Mouse (Mus musculus): ENCODE measurements at regions not wholly inside any gene's neighbourhood (a gene's known extent, or its start where the extent isn't known, plus 50 kb on each side); places are given as distances from the start of the nearest gene placed in this dataset.

DNA sequence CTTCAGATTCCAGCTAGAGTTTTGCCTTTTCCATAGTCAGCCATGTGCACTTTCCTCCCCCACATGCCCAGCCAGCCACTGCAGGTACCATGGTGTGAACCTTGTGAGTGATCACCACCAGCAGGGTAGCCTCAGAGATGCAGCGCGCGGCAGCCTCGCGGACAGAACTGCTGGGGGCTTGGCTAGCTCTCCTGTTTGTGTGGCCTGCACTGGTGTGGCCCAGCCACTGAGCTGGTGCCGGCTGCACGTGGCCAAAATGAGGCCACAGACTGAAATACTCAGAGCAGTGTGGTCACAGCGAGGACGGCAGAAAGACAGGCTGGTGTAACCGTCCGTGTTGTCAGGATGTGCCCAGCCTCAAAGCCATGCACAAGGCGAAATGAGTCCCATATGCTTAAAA is 197.4 kb downstream of the Smoc2 start:
- Histone ChIP-seq H3K4me1 (ENCODE audit: control insufficient read depth, insufficient read depth, low read length) (no peaks in the 10 kb centered on the region), H3K4me3 (replicated peaks; ENCODE audit: extremely low read depth, low read depth, low read length) (no peak overlapping the region)
- TF ChIP-seq POLR2A (IDR thresholded peaks at IDR 0.05; ENCODE audit: borderline replicate concordance, extremely low read depth, low read depth, low read length), result no peak
- TF ChIP-seq CTCF (IDR thresholded peaks at IDR 0.05; ENCODE audit: insufficient read depth, low read length), result no peak
- WGBS, result 79% methylated on average over 12 of the region's 12 CpGs
- DNase-seq, result no peak

DNA sequence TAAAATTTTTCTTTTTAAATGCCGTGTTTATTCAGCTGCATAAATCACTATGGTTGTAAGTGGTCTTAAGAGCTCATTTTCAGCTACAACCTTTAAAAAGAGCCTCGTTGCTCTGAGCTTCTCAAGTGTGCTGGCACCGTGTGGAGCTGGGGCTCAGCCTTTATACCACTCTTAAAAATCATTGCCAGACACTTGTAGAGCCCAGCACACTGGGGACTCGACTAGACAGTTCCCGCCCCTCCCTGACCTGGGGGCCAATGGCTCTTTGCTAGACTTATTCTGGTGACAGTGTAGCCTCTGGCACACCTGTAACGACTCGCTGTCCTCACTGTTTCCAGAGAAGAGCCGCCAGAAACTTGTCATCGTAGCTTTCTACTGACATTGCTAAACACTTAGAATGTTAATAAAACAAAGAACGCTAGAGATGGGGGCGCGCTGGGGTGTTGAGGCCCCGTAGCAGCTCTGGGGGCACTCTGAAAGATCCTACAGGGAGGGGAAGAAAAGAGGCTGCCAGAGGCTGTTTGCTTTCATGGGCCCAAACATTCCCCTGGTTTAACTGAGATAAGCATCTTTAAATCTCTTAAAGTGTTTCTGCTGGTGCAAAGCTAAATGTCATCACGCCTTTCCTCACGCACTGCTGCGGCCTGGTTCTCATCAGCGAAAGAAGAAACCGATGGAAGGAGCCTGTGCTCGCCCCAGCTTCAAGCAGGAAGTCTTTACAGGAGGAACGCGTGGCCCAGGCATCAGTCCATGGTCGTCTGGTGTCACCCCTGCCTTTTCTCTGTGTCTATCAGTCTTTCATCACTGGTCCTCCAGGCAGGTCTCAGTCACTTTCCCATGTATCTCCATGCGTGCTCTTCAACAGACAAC is 196.7 kb downstream of the Smoc2 start:
- TF ChIP-seq POLR2A (IDR thresholded peaks at IDR 0.05; ENCODE audit: borderline replicate concordance, extremely low read depth, low read depth, low read length) (no peak), CTCF (IDR thresholded peaks at IDR 0.05; ENCODE audit: insufficient read depth, low read length) (no peak)
- DNase-seq, result no peak
- Histone ChIP-seq H3K4me1 (ENCODE audit: control insufficient read depth, insufficient read depth, low read length) (no peaks in the 10 kb centered on the region), H3K4me3 (replicated peaks; ENCODE audit: extremely low read depth, low read depth, low read length) (no peak overlapping the region)
- 24% methylated on average over 23 of the region's 23 CpGs for WGBS

DNA sequence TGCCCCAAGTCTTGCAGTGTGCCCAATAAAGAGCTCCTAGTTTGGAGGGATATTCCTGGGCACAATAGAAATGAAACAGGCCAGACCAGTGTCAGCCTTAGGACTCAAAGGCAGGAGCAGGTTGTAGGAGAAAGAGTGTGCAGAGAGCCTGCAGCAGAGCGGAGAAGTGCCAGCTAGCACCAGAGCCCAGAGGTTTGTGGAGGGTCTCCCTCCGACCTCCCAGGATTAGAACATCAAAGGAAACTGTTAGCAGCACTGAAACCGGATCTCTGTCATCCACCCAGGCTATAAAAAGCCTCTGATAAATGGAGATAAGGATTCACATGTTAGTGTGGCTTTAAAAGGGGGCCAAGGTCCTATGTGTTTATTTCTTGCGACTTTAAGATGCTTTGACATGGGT is 196.0 kb downstream of the Smoc2 start:
- 11% methylated on average over 4 of the region's 4 CpGs for WGBS
- TF ChIP-seq CTCF (IDR thresholded peaks at IDR 0.05; ENCODE audit: insufficient read depth, low read length), result no peak
- TF ChIP-seq POLR2A (IDR thresholded peaks at IDR 0.05; ENCODE audit: borderline replicate concordance, extremely low read depth, low read depth, low read length), result no peak
- DNase-seq, result no peak
- no peaks in the 10 kb centered on the region for H3K4me1 ChIP-seq (ENCODE audit: control insufficient read depth, insufficient read depth, low read length)
- no peak overlapping the region for H3K4me3 ChIP-seq (replicated peaks; ENCODE audit: extremely low read depth, low read depth, low read length)

DNA sequence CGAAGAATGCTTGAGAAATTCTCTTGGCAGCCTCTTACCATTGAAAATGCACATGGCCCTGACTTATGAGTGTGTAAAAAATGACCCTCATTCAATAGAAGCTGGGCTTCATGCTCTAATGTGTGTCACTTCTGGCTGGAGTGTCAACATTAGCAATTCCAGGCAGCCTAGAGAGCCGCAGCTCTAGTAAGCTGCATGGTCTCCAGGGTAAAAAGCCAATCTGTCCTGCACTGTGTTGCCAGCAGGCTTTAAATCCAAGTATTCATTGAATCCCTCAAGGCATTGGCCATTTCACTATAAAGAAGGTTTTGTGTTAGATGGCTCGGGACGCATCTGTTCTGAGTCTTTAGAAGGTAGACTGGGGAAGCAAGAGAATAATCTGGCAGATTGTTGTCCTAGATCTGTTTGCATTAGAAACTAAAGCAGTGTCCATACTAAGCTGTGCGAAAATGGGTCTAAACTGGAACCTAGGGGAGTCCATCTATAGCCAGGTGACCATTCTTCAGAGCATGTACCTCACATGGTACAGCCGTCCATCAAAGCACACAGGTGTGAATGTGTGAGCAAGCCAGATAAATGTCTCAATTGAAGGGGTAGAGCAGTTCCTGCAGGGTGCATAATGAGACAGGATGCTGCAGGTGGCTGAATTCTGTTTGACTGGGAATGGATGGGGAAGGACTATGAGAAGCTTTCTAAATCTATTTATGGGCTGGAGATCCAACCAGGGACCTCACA is 189.6 kb downstream of the Smoc2 start:
- WGBS, result 73% methylated on average over 6 of the region's 6 CpGs
- H3K4me1 ChIP-seq (ENCODE audit: control insufficient read depth, insufficient read depth, low read length), result no peaks in the 10 kb centered on the region
- no peak for DNase-seq

DNA sequence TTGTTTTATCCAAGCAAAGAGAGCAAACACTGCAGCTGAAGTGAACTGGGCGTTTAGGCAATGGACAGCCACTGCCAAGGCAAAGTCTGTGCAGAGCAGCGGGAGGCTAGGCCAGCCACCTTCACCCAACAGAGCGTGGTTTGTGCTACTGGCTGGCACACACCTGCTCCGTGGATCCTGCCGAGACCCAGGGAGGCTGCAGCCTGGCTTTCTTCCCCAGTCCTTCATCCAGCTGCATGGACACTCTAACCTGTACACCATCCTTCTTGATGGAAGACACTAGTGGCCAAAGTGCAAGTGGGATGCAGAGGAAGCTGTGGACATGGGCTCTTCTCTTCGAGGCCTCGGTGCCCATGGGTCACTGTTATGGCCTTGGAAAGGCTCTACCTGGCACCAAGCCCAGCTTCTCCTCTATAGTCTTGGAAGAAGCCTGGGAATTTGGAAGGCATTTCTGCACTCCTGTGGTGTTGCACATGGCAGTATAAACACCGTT is 176.0 kb downstream of the Smoc2 start:
- H3K4me1 ChIP-seq (ENCODE audit: control insufficient read depth, insufficient read depth, low read length), result no peaks in the 10 kb centered on the region
- no peak for DNase-seq
- 44% methylated on average over 8 of the region's 8 CpGs for WGBS
- TF ChIP-seq CTCF (IDR thresholded peaks at IDR 0.05; ENCODE audit: insufficient read depth, low read length) (no peak), POLR2A (IDR thresholded peaks at IDR 0.05; ENCODE audit: borderline replicate concordance, extremely low read depth, low read depth, low read length) (no peak)
- no peak overlapping the region for H3K4me3 ChIP-seq (replicated peaks; ENCODE audit: extremely low read depth, low read depth, low read length)

More for the DNA sequence above, 189.6 kb downstream of the Smoc2 start:
- H3K4me3 ChIP-seq (replicated peaks; ENCODE audit: extremely low read depth, low read depth, low read length), result no peak overlapping the region
- TF ChIP-seq CTCF (IDR thresholded peaks at IDR 0.05; ENCODE audit: insufficient read depth, low read length) (no peak), POLR2A (IDR thresholded peaks at IDR 0.05; ENCODE audit: borderline replicate concordance, extremely low read depth, low read depth, low read length) (no peak)

All from lung, adult 2 months (tissue).